Mouse (Mus musculus) layer of hippocampus, adult 18-20 months (tissue): ENCODE data around the gene Cox4i2. TPM values are rescaled to one million over a fixed set of nuclear protein-coding genes. Genes with fewer than 3 reads are reported as not detected.

ENCODE experiments used
- DNase-seq, 2 experiments: peaks; one replicate each; pipeline ENCODE4 v3.0.0; 2022; ENCODE audit warnings: low spot score in 2 of 2
- total RNA-seq, 2 experiments: library from RNA; stranded (reverse); gene quantifications; 2 replicates each; pipeline ENCODE4 v1.2.3; 2021

The Cox4i2 gene
- total RNA-seq, 2 experiments from 2014 or later: 1.1 to 2.3 TPM

GRCm38 (mm10) chr2:152767618-152768271 lies 13.8 kb downstream of the Cox4i2 start:
- peak in 1 of 2 experiments; percentile 58 for DNase-seq

DNA sequence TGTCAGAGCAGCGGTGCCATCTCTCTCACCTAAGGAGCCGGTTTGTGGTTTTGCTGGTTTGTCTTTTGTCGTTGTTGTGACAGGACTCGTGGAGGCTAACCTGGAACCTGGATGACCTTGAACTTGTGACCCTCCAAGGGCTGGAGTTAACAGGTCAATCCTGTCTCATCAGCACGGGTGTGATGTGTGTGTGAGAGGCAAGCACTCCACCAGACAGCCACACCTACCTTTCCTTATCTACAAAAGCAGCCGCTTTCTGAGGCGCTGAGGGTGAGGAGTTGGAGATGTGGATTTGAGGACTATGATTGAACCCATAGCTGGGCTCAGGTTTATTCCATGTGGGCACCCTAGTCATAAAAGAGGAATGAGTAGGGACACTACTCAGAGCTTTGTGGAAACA lies 15.7 kb downstream of the Cox4i2 start:
- no peak for DNase-seq

- DNase-seq: no peak
Measured at GRCm38 (mm10) chr2:152771571-152771970, 17.6 kb downstream of the Cox4i2 start.

- no peak for DNase-seq
Measured at GRCm38 (mm10) chr2:152772231-152772630, 18.3 kb downstream of the Cox4i2 start.

- no peak for DNase-seq
Measured at GRCm38 (mm10) chr2:152775357-152775756, 21.4 kb downstream of the Cox4i2 start.

DNA sequence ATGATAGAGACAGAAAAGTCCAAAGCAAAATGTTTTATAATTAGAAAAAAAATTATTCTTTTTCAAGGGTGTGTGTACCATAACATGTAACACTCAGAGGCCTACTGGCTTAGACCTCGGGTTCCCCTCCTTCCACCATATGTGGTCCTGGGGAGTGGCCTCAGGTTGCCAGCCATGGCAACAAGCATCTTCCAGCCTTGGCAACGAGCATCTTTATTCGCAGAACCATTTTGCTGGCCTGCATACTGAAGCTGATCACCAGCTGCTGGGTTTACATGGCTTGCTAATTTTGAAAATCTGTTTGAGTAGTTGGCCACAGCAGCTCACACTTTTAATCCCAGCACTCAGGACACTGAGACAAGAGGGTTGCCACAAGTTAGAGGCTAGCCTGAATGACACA lies 22.0 kb downstream of the Cox4i2 start:
- no peak for DNase-seq

DNA sequence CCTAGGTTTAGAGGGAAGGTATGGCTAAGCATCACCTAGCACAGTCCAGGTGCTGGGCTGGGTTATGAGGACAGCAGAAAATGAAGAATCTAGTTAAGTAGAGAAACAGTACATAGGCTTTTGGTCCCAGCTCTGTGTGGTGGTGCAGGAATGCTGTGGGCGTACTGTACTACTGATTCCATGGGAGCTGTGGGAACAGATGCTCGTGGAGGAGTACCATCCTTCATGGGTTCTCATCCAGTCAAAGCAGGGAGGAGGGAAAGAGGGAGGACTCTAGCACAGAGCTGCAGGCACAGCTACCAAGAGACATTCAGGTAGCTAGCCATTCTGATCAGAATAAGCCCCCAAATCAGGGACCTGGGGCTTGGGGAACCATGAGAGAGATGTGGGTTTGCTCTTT lies 22.5 kb downstream of the Cox4i2 start:
- DNase-seq: peak; percentile 85 to 93

DNA sequence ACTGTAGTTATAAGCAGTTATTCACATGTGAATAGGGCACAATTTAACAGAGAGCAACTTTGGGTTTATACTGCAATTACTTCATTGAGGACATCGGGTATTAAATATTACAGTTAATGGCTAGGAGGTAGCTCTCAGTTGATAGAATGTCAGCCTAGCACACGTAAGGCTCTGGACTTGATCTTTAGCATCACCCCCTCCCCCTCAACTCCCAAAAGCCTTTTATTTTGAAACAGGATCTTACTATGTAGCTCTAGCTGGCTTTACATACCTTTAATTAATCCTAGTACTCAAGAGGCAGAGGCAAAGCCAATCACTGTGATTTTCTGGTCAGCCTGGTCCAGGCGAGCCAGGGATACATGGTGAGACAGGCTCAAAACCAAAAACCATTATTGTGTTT lies 23.1 kb downstream of the Cox4i2 start:
- no peak for DNase-seq

- no peak for DNase-seq
Measured at GRCm38 (mm10) chr2:152780466-152780865, 26.5 kb downstream of the Cox4i2 start.

GRCm38 (mm10) chr2:152781031-152781711 lies 27.2 kb downstream of the Cox4i2 start:
- DNase-seq: no peak

DNA sequence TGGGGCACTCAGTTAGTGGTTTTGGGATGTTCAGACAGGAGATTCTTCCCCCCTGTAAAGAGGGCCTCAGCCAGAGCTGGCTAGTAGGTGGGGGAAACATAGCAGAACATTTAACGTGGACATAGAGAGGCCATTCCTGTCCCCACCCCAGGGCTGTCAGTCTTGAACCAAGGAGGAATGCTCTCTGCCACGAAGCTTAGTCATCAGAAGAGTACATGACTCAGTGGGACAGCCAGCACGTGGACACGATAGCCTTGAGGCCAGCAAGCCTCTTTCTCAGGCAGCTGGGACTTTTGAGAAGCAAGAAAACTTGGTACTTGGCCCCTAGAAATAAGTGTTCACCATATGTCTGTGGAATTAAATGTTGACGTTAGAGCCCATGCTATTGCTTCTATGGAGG lies 28.7 kb downstream of the Cox4i2 start:
- DNase-seq: no peak

GRCm38 (mm10) chr2:152783241-152783640 lies 29.3 kb downstream of the Cox4i2 start:
- no peak for DNase-seq

DNA sequence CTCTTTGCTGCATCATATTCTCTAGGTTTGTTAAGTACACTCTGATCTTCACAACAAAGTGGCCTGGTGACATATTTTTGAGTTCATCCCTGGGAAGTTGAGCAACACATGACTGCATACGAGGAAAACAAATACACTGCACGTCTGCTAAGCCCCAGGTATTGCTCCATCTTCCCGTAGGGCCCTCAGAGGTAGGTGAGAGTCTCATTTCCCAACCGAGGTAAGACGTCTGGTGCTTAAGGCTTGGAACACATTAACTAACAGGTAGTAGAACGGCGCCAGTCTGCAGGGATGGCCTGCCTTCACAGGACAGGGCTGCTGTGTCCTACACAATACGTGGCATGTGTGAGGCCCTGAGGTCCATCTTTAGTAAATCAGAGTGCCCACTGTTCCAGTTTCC lies 30.7 kb downstream of the Cox4i2 start:
- no peak for DNase-seq

- peak; percentile 71 to 94 for DNase-seq
Measured at GRCm38 (mm10) chr2:152785446-152786350, 31.7 kb downstream of the Cox4i2 start.

DNA sequence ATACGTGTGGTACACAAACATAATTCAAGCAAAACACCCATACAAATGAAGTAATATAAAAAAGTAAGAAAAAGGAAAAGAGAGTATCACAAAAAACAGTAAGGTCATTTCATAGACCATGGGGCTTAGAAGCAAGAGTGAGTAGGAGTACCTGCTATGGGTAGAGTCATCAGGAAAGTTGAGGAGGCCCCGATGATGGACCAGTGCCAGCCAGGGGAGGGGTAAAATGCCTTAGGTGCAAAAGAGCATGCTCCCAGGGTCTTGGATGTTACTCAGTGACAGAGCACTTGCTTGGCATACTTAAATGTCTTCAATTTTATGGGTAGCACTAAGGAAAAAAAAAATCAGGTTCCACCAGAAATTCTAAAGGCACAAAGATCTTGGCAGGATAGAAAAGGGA lies 33.2 kb downstream of the Cox4i2 start:
- no peak for DNase-seq

- no peak for DNase-seq
Measured at GRCm38 (mm10) chr2:152787543-152787942, 33.6 kb downstream of the Cox4i2 start.

- DNase-seq: no peak
Measured at GRCm38 (mm10) chr2:152788892-152789421, 35.0 kb downstream of the Cox4i2 start.

DNA sequence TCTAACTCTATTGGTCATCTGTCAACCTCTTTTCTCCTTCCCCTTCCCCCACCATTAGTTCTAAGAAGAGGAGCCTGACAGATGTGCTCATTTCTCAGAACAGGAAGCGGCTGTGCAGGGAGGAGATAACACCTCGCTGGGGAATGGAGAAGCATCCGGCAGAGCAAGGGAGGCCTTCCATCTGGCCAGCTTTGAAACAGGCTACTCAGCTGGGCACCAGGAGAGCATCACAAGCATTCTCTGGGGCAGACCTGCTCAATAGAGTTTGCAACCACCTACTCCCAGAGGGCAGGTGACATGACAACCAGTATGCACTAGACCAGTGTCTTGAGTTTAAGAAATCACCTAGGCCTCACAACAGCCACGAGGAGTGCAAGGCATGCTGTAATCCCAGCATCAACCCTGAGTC lies 35.6 kb downstream of the Cox4i2 start:
- no peak for DNase-seq

GRCm38 (mm10) chr2:152792461-152792860 lies 38.5 kb downstream of the Cox4i2 start:
- no peak for DNase-seq

DNA sequence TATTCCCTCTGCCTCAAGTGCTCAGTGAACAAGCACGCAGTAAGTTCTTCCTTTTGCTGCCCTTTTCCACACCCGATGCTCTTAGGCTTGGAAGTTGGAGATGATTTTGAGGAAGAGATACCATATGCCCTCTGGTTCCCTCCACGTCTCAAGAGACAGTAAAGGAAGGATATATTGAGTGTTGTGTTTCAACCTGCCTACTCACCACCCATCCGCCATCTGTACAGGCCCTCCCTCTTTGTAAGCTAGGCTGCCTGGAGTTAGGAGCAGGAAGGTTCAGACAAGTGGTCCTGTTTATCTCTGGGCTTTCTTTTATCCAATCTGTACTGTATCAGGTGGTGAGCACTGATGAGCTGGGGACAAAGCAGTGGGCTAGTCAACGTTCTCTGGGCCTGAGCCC lies 39.4 kb downstream of the Cox4i2 start:
- DNase-seq: peak in 1 of 2 experiments; percentile 59

GRCm38 (mm10) chr2:152794281-152794827 lies 40.4 kb downstream of the Cox4i2 start:
- peak in 1 of 2 experiments; percentile 31 for DNase-seq
